Mouse (Mus musculus) thymus, adult 2 months (tissue): Measurements from ENCODE around the gene Rpl23.

ENCODE experiments used
- CTCF ChIP-seq: fragments of 200-500 bp; IDR thresholded peaks from 2 replicates; pipeline ENCODE4 v1.5.1; 2012; ENCODE audit warnings: mild to moderate bottlenecking, control low read depth, low read length, moderate library complexity, borderline replicate concordance; ENCODE audit not compliant: control insufficient read depth, poor library complexity, insufficient read depth; ENCODE audit errors: extremely low read depth
- POLR2A ChIP-seq: fragments of 200-500 bp; IDR thresholded peaks from 2 replicates; pipeline ENCODE4 v1.6.1; 2012; ENCODE audit warnings: mild to moderate bottlenecking, low read length, control low read depth, moderate library complexity; ENCODE audit not compliant: control insufficient read depth, poor library complexity, insufficient read depth; ENCODE audit errors: extremely low read depth

DNA sequence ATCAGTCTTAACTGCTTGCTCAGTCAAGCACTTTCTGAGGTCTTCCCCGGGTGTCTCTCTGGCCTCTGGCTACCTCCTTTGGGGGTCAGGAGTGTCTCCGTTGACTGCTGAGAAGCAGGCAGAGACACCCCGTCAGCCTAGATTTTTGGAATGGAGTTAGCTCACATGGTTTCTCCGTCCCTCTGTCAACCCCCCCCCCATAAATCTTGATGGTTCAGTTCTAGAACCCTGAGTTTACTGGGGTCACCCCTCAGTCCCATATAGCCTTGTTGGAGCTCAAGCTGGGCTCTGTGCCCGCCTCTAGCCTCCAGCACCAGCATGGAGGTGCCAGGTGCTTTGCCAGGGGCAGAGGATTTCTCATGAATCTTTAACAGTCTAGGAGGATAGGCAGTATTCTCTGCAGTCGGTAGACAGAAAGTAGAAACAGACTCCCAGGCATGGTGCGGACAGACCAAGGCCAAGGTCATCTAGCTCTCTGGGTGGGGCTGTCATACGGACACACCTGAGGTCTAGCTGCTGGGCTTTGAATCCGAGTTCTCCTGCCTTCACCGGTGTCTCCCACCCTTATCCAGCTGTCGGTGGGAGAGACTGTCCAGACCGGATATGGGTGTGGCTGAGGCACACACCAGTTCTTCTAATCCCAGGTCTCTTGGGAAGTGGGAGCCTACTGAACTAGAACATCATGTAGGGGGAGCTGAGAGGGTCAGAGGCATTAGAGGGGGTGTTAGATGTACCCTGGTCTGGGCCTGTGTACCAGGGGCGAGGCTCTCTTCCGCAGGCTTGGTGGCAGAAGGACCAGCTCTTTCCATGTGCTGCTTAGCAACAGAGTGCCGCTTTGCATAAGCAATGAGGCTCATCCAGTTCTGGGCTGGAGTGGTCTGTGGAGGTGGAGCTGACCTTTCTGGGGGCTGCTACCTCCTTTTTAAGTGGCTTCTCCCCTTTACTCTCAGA lies 23.7 kb upstream of the Rpl23 start:
- TF ChIP-seq CTCF (no peak), POLR2A (no peak)
